Mouse (Mus musculus) C2C12 (cell line): ENCODE results near the gene Psg19. TPM values are rescaled to one million over a fixed set of nuclear protein-coding genes. Genes with fewer than 3 reads are reported as not detected.

ENCODE experiments used
- H3K27me3 ChIP-seq: one replicate; pipeline ENCODE4 v1.6.1; 2011; ENCODE audit not compliant: control insufficient read depth, insufficient read depth, insufficient read length
- H3K36me3 ChIP-seq: one replicate; pipeline ENCODE4 v1.6.1; 2011; ENCODE audit not compliant: control insufficient read depth, insufficient read depth
- H3K4me3 ChIP-seq: one replicate; pipeline ENCODE4 v1.5.1; 2011; ENCODE audit warnings: mild to moderate bottlenecking, control low read depth; ENCODE audit not compliant: poor library complexity, insufficient read depth, severe bottlenecking
- H3K79me2 ChIP-seq: one replicate; pipeline ENCODE4 v1.6.1; 2011; ENCODE audit not compliant: control insufficient read depth, insufficient read depth
- H3K79me3 ChIP-seq: one replicate; pipeline ENCODE4 v1.6.1; 2011; ENCODE audit warnings: low read depth, control low read depth
- H3ac ChIP-seq: one replicate; pipeline ENCODE3; 2011; ENCODE audit warnings: low read depth; ENCODE audit not compliant: control insufficient read depth, insufficient read length
- CEBPB ChIP-seq: IDR thresholded peaks from one replicate; pipeline ENCODE4 v1.6.1; 2011; ENCODE audit warnings: low read depth, mild to moderate bottlenecking, control low read depth, moderate library complexity
- CTCF ChIP-seq: IDR thresholded peaks from one replicate; pipeline ENCODE4 v1.5.1; 2011; ENCODE audit not compliant: control insufficient read depth, insufficient read depth, insufficient read length
- FOSL1 ChIP-seq: IDR thresholded peaks from one replicate; pipeline ENCODE4 v1.8.0; 2011; ENCODE audit warnings: mild to moderate bottlenecking, low read length; ENCODE audit not compliant: poor library complexity, insufficient read depth, severe bottlenecking
- MAX ChIP-seq: IDR thresholded peaks from one replicate; pipeline ENCODE4 v1.6.1; 2011; ENCODE audit warnings: mild to moderate bottlenecking, control low read depth
- MYOD1 ChIP-seq: IDR thresholded peaks from one replicate; pipeline ENCODE4 v1.6.1; 2011; ENCODE audit warnings: low read depth; ENCODE audit not compliant: control insufficient read depth, insufficient read length
- MYOG ChIP-seq: IDR thresholded peaks from one replicate; pipeline ENCODE4 v1.6.1; 2011; ENCODE audit not compliant: control insufficient read depth, insufficient read length; ENCODE audit errors: extremely low read depth
- USF1 ChIP-seq: IDR thresholded peaks from one replicate; pipeline ENCODE4 v1.6.1; 2011; ENCODE audit warnings: low read depth, mild to moderate bottlenecking, control low read depth, moderate library complexity
- long read RNA-seq, 2 experiments: library from polyadenylated mRNA; unstranded; transcript quantifications; one replicate each; pipeline ENCODE4 v2.0.0; 2019 to 2020
- polyA plus RNA-seq: library from polyadenylated mRNA; unstranded; fragments of >200 nt; fragmentation: generic; extraction: Trizol; gene quantifications from one replicate; pipeline ENCODE4 v1.2.1, GENCODE M21; 2012; ENCODE audit warnings: missing spikeins

Gene Psg19
- polyA plus RNA-seq = not detected
- long read RNA-seq, experiment 1 = 0 reads
- long read RNA-seq, experiment 2 = 0 reads

- H3K4me3 ChIP-seq = no peak within 1 kb of the TSS
- TF ChIP-seq FOSL1 (no peak), CTCF (no peak), MAX (no peak), USF1 (no peak), CEBPB (no peak), MYOD1 (no peak), MYOG (no peak)
- no peaks in the 10 kb centered on the region for H3K27me3 ChIP-seq
- H3ac ChIP-seq = no peak within 1 kb of the TSS
- H3K36me3 ChIP-seq = no peaks in the 10 kb centered on the region
- H3K79me3 ChIP-seq = no peaks in the 10 kb centered on the region
- no peaks in the 10 kb centered on the region for H3K79me2 ChIP-seq
Observed at GRCm38 (mm10) chr7:18798420-18798819, at the start of gene Psg19. Gene Psg19 (minus strand): TSS chr7:18798520.

GRCm38 (mm10) chr7:18844811-18845210, 46.5 kb upstream of the Psg19 start:
- no peak overlapping the region for H3K4me3 ChIP-seq
- H3ac ChIP-seq = no peak overlapping the region
- TF ChIP-seq MYOD1 (no peak), MAX (no peak), CTCF (no peak), USF1 (no peak), FOSL1 (no peak)
- H3K79me2 ChIP-seq = no peaks in the 10 kb centered on the region
- no peaks in the 10 kb centered on the region for H3K79me3 ChIP-seq
- no peaks in the 10 kb centered on the region for H3K36me3 ChIP-seq
- no peaks in the 10 kb centered on the region for H3K27me3 ChIP-seq

GRCm38 (mm10) chr7:18841174-18841567, 42.9 kb upstream of the Psg19 start:
- Histone ChIP-seq H3K36me3 (no peaks in the 10 kb centered on the region), H3K79me3 (no peaks in the 10 kb centered on the region), H3K4me3 (no peak overlapping the region), H3ac (no peak overlapping the region), H3K27me3 (no peaks in the 10 kb centered on the region), H3K79me2 (no peaks in the 10 kb centered on the region)
- no peak for TF ChIP-seq FOSL1
- TF ChIP-seq MYOD1 = no peak

- TF ChIP-seq USF1 (no peak), MYOD1 (no peak), MAX (no peak), CTCF (no peak), FOSL1 (no peak), CEBPB (no peak), MYOG (no peak)
- no peak overlapping the region for H3ac ChIP-seq
- no peaks in the 10 kb centered on the region for H3K27me3 ChIP-seq
- H3K79me3 ChIP-seq = no peaks in the 10 kb centered on the region
- H3K36me3 ChIP-seq = no peaks in the 10 kb centered on the region
- H3K79me2 ChIP-seq = no peaks in the 10 kb centered on the region
- H3K4me3 ChIP-seq = no peak overlapping the region
Observed at GRCm38 (mm10) chr7:18840386-18841173, 42.3 kb upstream of the Psg19 start.

GRCm38 (mm10) chr7:18839865-18840264, 41.5 kb upstream of the Psg19 start, which contains the start of gene Mill2:
Gene Mill2 (plus strand): TSS chr7:18839966.
- Histone ChIP-seq H3K4me3 (no peak within 1 kb of the TSS), H3ac (no peak within 1 kb of the TSS), H3K79me3 (no peaks in the 10 kb centered on the region), H3K36me3 (no peaks in the 10 kb centered on the region), H3K79me2 (no peaks in the 10 kb centered on the region), H3K27me3 (no peaks in the 10 kb centered on the region)
- TF ChIP-seq CTCF (no peak), CEBPB (no peak), MYOG (no peak), MYOD1 (no peak), FOSL1 (no peak), USF1 (no peak), MAX (no peak)

- no peak overlapping the region for H3ac ChIP-seq
- H3K79me2 ChIP-seq = no peaks in the 10 kb centered on the region
- no peak overlapping the region for H3K4me3 ChIP-seq
- H3K36me3 ChIP-seq = no peaks in the 10 kb centered on the region
- no peaks in the 10 kb centered on the region for H3K79me3 ChIP-seq
- no peak for TF ChIP-seq MYOD1
- no peak for TF ChIP-seq CEBPB
- TF ChIP-seq CTCF = no peak
- no peak for TF ChIP-seq MAX
- TF ChIP-seq USF1 = no peak
- TF ChIP-seq MYOG = no peak
- no peak for TF ChIP-seq FOSL1
- no peaks in the 10 kb centered on the region for H3K27me3 ChIP-seq
Observed at GRCm38 (mm10) chr7:18832298-18832697, 34.0 kb upstream of the Psg19 start.
